Mouse (Mus musculus) v-Abl transformed pro-B cells (cell line): ENCODE measurements around the gene Rpl12.

ENCODE experiments used
- in situ Hi-C, 2 experiments: fragments of 400-800 bp; cut with MboI; formaldehyde crosslinking; loops; one replicate each; pipeline ENCODE4 v1.15.1; 2025; ENCODE audit not compliant: unreplicated experiment in 2 of 2

Gene Rpl12

DNA sequence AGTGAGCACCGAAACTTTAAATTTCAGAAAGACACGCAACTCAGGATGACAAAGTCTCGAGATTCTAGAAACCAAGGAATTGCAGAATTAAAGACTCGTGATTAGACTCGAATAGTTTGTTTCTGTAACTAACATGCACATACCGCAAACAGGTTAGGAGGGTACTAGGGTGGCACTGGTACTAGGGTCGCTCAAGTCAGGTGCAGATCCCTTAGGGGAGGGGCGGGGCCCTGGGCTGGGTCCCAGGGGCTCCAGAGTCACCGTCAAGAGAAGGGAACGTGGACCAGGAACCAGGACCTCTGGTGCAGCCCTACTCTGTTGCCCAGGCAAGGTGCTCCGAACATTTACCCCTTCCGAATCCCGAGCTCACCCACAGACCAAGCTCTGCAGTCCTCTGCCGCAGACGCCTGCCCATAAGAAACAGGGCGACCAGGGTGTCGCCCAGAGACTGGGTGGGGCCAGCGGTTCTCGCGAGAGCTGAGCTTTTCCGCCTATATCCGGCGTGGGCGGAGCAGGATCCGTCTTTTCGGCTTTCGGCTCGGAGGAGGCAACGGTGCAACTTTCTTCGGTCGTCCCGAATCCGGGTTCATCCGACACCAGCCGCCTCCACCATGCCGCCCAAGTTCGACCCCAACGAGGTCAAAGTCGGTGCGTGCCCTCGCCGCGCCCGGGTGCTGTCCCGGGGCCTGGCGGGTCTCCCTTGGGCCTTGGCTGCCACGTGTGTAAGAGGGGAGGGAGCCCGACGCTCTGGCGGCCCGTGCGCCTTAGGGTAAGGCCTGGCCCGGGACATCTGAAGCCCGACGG lies at the start of gene Rpl12, which contains the start of gene Lrsam1:
Rpl12 (plus strand) TSS at position 368 of the 804 bp plus-strand sequence.
Lrsam1 (minus strand) TSS at position 423 of the 804 bp plus-strand sequence.
- in situ Hi-C loops, result no loop called here

GRCm38 (mm10) chr2:32911639-32912182 lies 49.6 kb upstream of the Rpl12 start:
- in situ Hi-C loops, result loop anchor here (5.0 kb wide), 1 partner anchor 49 kb away; no protein-coding TSS in a partner anchor

GRCm38 (mm10) chr2:32912210-32912804 lies 49.1 kb upstream of the Rpl12 start:
- in situ Hi-C loops, result loop anchor here (5.0 kb wide), 1 partner anchor 50 kb away; no protein-coding TSS in a partner anchor

DNA sequence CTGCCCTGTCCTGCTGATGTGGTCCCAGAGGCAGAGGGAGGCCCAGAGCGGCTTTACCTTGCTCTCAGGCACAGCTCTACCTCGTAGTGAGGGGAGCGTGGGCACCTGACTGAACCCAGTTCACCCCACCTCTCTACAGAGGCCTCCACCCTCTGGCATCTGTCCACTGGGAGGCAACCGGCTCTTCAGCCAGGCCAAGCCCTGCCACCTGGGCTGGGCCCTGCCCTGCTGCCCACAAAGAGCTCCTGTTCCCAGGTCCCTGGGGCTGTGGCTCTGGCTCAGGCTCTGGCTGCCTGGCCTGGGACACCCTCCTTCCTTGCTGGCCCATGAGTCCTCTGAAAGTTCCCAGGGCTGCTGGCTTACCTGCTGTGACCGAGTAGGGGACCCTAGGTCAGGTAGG lies 47.0 kb upstream of the Rpl12 start:
- in situ Hi-C loops, result loop anchor here (5.0 kb wide), 1 partner anchor 52 kb away; no protein-coding TSS in a partner anchor

GRCm38 (mm10) chr2:32914896-32915295 lies 46.5 kb upstream of the Rpl12 start:
- in situ Hi-C loops, result loop anchor here (5.0 kb wide), 1 partner anchor 53 kb away; no protein-coding TSS in a partner anchor

DNA sequence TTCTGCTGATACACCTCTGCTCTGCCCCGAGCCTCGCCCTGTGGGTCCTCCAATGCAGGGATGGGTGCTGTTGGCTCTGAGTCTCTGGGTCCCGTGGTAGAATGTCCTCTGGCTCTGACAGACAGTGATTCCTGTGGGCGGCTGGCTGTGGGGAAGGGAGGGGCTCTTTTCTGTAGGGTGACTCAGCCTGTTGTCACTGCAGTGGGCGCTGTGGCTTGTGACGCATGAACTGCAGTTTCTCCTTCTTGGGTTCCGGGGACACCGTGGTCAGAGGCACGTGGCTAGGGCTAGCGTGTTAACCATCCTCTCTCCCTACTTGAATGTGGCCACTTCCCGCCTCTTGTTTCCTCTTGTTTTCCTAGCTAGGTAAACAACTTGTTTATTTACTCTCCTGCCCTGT lies 43.8 kb upstream of the Rpl12 start:
- in situ Hi-C loops, result no loop called here

GRCm38 (mm10) chr2:32918391-32918790 lies 43.0 kb upstream of the Rpl12 start:
- in situ Hi-C loops, result no loop called here

DNA sequence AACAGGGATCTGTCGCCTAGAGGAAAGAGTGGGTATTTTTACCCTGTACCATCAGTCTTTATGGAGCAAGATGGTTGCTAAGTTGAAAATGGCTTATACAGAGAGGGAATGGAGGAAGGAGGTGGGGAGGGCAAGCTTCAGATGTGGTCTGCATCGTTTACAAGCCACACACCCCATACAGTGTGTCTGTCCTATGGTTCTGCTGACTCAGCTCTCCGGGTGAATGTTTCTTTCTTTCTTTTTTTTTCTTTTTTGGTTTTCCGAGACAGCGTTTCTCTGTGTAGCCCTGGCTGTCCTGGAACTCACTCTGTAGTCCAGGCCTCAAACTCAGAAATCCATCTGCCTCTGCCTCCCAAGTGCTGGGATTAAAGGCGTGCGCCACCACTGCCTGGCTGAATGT lies 40.1 kb upstream of the Rpl12 start:
- in situ Hi-C loops, result loop anchor here (10.0 kb wide), 2 partner anchors 136 to 146 kb away; partner anchors contain the start of genes Cfap157 (in 1 of the 2), Ptrh1 (in 1 of the 2) and Ttc16 (in 1 of the 2)

DNA sequence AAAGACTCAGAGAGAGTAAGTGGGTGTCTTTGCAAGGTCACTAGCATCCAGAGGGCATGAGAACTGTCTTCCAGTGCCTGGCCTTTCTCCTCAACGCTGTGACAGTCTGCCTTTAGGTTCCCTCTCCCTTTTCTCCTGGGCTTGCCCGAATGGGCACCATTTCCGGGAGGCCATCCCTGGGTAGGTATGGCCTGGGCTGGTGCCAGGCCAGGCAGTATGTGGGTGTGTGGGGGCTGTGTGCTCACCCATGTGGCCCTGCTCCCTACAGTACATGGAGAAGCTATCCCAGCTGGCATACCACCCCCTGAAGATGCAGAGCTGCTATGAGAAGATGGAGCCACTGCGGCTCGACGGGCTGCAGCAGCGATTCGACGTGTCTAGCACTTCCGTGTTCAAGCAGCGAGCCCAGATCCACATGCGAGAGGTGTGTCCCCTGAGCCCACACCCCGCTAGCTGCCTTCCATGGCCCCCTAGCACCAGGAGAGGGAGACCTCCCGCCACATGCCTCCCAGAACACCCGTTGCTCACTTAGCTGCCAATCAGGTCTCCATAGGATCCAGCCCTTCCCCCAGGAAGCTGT lies 39.5 kb upstream of the Rpl12 start:
- in situ Hi-C loops, result loop anchor here (10.0 kb wide), 2 partner anchors 137 to 147 kb away; partner anchors contain the start of genes Cfap157 (in 1 of the 2), Ptrh1 (in 1 of the 2) and Ttc16 (in 1 of the 2)

GRCm38 (mm10) chr2:32922564-32922963 lies 38.8 kb upstream of the Rpl12 start:
- in situ Hi-C loops, result loop anchor here (10.0 kb wide), 2 partner anchors 138 to 148 kb away; partner anchors contain the start of genes Cfap157 (in 1 of the 2), Ptrh1 (in 1 of the 2) and Ttc16 (in 1 of the 2)

DNA sequence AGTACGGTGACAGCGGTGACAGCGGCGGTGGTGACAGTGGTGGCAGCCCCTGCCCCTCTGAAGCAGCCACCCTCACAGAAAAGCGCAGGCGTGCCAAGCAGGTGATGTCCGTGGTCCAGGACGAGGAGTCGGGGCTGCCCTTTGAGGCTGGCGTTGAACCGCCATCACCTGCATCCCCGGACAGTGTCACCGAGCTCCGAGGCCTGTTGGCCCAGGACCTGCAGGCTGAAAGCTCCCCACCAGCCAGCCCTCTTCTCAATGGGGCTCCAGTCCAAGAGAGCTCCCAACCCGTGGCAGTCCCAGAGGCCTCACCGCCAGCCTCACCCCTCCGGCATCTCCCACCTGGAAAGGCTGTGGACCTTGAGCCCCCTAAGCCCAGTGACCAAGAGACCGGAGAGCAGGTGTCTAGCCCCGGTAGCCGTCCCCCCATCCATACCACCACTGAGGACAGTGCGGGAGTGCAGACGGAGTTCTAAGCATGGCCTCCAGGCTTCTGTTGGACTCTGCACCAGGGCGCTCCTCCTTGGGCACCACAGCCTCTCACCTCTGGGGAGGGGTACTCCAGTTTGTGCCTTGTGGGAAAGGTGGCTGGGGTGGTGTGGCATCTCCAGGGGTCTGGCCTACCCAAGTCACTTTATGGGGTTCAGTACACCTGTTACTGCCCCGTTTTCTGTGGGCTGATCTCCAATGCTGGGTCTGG lies 37.7 kb upstream of the Rpl12 start:
- in situ Hi-C loops, result loop anchor here (10.0 kb wide), 2 partner anchors 139 to 149 kb away; partner anchors contain the start of genes Cfap157 (in 1 of the 2), Ptrh1 (in 1 of the 2) and Ttc16 (in 1 of the 2)

DNA sequence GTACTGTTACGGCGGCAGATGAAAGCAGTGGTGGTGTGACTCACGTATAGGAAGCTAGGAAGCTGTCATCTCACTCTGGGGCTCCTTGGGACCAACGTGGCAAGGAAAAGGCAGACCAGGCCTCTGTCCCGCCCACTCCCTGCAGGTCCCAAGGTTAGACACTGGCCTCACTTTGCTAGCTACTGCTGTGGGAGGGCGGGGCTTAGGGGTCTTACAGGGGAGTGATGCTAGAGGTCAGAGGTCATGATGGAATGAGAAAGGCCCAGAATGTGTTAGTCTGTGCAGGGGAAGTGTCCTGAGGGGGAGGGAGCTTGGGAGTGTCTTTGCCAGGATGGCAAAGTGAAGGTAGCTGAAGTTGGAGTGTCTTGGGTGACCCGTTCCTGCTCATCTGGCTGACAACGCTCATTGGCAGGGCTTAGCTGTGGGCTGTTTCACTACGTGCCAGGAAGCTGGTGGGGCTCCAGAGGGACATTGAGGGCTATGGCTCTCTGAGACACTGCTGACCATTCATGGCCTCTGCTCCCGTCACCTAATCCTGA lies 37.0 kb upstream of the Rpl12 start:
- in situ Hi-C loops, result loop anchor here (10.0 kb wide), 2 partner anchors 140 to 150 kb away; partner anchors contain the start of genes Cfap157 (in 1 of the 2), Ptrh1 (in 1 of the 2) and Ttc16 (in 1 of the 2)

DNA sequence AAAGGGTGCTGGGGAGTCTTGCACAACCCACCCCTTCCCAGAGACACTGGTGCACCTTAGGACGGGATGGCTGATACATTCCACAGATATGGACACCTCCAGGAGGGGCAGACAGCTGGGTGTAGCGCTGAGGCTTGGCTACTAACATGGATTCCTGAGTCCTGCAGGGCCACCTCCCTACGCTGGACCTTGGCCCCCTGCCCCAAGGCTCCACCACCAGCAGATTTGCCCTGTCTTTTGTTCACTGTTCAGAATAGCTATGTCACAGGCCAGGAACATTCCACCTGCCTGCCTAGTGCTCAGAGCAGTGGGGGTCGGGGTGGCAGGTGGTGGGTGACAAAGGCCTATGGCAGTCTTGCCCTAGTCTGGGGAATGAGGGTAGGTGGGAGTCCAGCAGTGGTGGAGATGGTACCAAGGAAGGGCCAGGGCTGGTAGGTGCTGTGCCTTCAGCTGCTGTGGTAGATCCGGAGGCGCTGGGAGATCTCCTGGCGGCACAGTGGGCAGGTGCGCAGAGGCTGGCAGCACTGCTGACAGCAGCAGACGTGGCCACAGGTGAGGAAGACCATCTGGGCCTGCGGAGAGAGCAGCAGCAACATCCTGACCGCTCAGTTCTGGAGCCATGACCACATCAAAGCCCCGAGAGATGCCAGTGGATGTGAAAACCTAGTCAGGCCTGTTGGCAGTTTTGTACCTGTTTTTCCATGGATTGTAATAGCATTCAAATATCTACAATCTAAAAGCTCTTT lies 34.9 kb upstream of the Rpl12 start:
- in situ Hi-C loops, result loop anchor here (10.0 kb wide), 2 partner anchors 142 to 152 kb away; partner anchors contain the start of genes Cfap157 (in 1 of the 2), Ptrh1 (in 1 of the 2) and Ttc16 (in 1 of the 2)

DNA sequence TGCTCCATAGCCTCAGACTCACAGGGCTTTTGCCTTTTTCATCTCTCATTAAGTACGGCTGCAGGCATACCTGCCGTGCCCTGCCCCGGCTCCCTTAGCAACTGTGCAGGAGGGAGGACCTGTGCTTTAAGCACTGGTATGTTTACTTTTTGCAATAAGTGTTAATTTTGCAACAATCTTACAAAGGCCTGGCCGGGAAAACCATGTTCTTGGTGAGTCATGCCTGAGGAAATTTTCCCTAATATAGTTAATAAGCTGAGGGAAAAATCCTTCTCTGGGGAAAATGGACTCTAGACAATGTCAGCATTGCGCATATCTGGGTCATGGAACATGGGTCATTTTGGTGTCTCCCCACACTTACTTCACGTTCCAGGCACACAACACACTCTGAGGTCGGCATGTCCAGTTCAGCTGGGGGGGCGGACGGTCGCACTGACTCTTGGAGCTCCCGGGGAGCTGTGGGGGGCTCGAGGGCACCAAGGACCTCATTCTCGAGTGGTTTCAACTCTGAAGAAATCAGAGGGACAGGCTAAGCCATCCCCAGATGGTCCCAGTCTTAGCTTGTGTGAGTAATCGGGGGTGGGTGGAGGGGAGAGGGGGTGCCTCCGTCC lies 33.6 kb upstream of the Rpl12 start:
- in situ Hi-C loops, result loop anchor here (10.0 kb wide), 2 partner anchors 143 to 153 kb away; partner anchors contain the start of genes Cfap157 (in 1 of the 2), Ptrh1 (in 1 of the 2) and Ttc16 (in 1 of the 2)

DNA sequence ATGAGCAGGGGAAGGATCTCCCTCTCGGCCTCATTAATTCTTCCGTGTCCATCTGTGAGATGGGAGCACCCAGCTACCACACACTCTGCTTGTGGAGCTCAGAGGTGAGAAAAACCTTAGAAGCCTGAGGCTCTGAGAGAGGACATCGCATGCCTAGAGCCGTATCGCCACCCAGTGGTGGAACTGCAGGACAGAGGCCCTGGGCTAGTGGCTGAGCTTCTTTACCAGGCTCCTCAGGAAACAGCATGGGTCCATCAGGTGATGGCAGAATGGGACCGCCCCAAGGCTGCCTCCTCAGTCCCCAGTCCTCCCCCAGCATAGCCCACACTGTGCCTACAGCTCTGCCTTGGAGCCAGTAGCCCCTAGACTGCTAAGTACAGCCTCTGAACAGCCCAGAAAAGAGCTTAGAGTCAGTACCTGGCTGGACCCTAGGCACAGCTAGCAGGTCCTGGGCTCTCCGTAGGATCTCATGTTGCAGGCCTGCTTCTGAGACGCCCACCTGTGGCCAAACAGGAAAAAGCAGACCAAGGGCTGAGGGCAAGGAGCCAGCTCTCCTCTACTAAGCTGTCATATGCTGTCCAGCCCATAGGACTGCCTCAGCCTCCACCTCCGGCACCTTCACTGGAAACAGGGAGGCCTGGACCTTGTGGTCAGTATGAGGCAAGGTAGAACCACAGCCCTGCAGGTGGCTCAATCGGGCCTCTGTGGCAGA lies 33.0 kb upstream of the Rpl12 start:
- in situ Hi-C loops, result loop anchor here (10.0 kb wide), 2 partner anchors 144 to 154 kb away; partner anchors contain the start of genes Cfap157 (in 1 of the 2), Ptrh1 (in 1 of the 2) and Ttc16 (in 1 of the 2)

DNA sequence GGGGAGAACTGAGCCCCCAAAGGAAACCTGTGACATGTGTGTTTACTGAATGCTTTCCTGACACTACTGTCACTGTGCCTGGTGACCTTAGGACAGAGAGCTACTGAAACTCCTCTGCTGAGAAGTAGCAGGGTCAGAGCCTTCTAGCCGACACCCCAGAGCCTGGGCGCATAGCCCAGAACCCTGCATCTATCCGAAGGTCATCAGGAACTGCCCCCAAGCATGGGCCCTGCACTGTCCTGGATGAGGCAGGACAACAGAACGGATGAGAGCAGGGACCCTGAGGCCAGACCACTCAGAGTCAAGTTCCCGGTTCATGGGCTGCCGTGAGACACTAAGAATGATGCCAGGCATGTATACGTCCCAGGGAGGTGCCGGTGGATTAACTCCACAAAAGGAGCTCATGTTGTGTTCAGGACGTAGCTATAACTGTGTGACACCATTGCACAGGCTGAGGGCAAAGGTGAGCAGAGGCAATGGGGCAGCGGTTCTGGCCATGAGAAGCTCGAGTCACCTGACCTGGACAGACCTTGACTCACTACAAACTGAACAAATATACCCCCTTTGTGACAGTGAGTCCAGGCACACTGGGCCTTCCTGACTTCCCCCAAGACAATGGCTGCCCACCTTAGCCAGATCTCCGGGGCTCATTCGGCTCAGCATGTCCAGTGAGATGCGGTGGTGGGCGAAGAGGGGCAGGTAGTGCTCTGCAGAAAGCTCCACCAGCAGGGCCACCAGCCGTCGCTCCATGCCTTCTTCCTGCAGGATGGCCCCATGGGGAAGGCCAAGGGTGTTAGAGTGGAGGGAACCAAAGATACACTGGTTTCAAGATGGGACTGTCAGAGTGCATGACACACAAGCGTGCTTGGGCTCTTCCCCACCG lies 32.2 kb upstream of the Rpl12 start:
- in situ Hi-C loops, result loop anchor here (10.0 kb wide), 2 partner anchors 144 to 154 kb away; partner anchors contain the start of genes Cfap157 (in 1 of the 2), Ptrh1 (in 1 of the 2) and Ttc16 (in 1 of the 2)
